Mouse (Mus musculus): ENCODE results near the gene Mageb16.

The Mageb16 gene

DNA sequence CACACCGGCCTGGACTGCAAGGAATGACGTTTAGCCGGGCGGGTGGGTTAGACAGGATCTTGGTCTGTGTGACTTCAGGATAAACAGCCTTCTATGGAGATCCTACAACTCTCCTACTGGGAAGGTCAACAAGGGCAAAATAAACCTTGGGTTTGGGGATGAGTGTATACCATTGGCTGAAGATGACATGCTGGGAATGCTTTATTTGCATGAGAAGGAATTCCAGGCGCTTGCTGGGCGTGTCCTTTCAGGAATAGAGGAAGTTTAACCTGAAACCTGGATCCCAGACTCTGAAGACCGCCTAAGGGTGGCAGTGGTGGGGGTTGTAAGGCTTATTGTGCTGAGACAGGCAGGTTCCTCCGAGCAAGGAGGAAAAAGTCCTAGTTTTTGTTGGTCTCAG, at the start of gene Mageb16:
Gene Mageb16, minus strand, starts transcription at position 25 of the 400 bp plus-strand sequence.
- no peak for DNase-seq

DNA sequence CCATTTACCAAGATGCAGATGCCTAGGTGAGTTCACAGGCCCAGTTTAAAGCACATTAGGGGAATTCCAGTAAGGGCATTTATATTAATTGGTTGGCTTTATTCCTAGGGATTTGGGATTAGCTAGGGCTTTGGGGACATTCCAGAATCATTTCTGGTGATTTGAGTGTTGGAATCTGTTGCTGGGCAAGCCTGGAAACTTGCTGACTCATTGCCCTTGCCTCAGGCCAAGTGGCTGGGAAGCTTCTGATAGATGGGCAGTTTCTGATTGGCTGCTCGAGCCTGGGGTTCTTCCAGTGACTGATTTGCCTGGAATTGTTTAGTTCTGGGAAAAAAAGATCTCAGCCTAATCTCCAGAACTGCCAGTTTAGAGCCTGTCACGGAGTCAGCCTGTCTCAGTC, 20.1 kb downstream of the Mageb16 start:
- DNase-seq, result no peak

DNA sequence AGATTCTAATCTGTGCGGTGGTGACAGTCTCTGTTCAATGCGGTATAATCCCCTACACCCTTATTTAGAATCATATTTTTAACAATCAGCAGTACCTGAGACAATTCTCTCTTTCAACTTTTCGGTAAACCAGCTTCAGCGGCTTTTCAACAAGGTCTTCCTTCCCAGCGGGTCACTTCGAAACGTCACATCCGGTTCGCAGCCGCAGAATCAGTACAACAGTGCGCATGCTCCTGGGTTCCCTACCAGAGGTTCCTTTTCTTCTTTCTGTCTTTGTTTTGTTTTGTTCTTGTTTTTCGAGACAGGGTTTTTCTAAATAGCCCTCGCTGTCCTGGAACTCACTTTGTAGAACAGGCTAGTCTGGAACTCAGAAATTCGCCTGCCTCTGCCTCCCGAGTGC, 35.8 kb downstream of the Mageb16 start:
- no peak for DNase-seq

DNA sequence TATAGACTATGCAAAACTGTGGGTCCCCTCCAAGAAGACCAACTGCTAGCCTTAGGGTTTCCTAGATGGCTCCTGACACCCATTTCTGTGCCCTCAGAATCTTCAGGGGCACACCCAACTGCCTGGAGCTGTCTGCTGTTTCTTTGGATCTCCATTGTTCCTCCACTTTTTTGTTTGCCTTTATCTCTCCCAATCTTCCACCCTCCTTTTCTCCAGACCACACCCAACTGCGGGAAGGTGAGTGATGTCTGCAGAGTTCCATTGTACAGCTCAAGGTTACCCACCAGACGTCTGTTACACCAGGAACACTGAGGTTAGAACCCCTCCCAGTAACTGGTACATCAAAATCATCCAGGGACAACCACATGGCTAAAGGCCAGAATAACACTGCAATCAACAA, 64.8 kb downstream of the Mageb16 start:
- DNase-seq, result no peak

Measured in kidney, postnatal 36 days (tissue).